Mouse (Mus musculus) kidney, postnatal 0 days (tissue): ENCODE measurements around the gene Fam129a. TPM values are rescaled to one million over a fixed set of nuclear protein-coding genes. Genes with fewer than 3 reads are reported as not detected.

Source experiments
- ATAC-seq: fragments of 200-750 bp; cut with Nextera tagmentation; replicated peaks from 2 replicates; pipeline ENCODE4 v1.8.0; 2017; ENCODE audit warnings: low read depth, moderate number of reproducible peaks, moderate TSS enrichment, moderate library complexity; ENCODE audit not compliant: low FRiP score
- DNase-seq: peaks from one replicate; pipeline ENCODE4 v3.0.0-alpha.2; 2016; ENCODE audit warnings: low spot score
- H3K27ac ChIP-seq: fragments of 300-500 bp; sonication (generic); 2 replicates; pipeline ENCODE4 v1.5.1; 2014; ENCODE audit warnings: mild to moderate bottlenecking
- H3K27me3 ChIP-seq: fragments of 300-500 bp; sonication (generic); 2 replicates; pipeline ENCODE4 v1.6.1; 2014; ENCODE audit warnings: low read length, mixed read lengths; ENCODE audit not compliant: insufficient read depth
- H3K36me3 ChIP-seq: fragments of 300-500 bp; sonication (generic); 2 replicates; pipeline ENCODE4 v1.6.1; 2014; ENCODE audit warnings: low read length, mixed read lengths; ENCODE audit not compliant: insufficient read depth
- H3K4me1 ChIP-seq: fragments of 300-500 bp; sonication (generic); replicated peaks from 2 replicates; pipeline ENCODE4 v1.6.1; 2014; ENCODE audit warnings: antibody characterized with exemption, low read length, mixed read lengths; ENCODE audit not compliant: insufficient read depth
- H3K4me2 ChIP-seq: fragments of 300-500 bp; sonication (generic); 2 replicates; pipeline ENCODE4 v1.6.1; 2014; ENCODE audit warnings: mild to moderate bottlenecking, low read length, moderate library complexity, mixed read lengths
- H3K4me3 ChIP-seq: fragments of 300-500 bp; sonication (generic); replicated peaks from 2 replicates; pipeline ENCODE4 v1.5.1; 2014; ENCODE audit warnings: low read depth, low read length
- H3K9ac ChIP-seq: fragments of 300-500 bp; sonication (generic); 2 replicates; pipeline ENCODE4 v1.6.1; 2014; ENCODE audit warnings: low read depth, low read length
- H3K9me3 ChIP-seq: fragments of 300-500 bp; sonication (generic); replicated peaks from 2 replicates; pipeline ENCODE4 v1.6.1; 2016; ENCODE audit warnings: low read length, inconsistent platforms, mixed read lengths
- CTCF ChIP-seq: IDR thresholded peaks from 2 replicates; pipeline ENCODE4 v1.5.1; 2016; ENCODE audit warnings: antibody characterized with exemption, low read depth, mild to moderate bottlenecking, moderate library complexity
- WGBS: fragments of 180-500 bp; shearing (Covaris S2); extraction: QIAGEN DNeasy Blood & Tissue Kit; methylation state at CpG from one replicate; pipeline ENCODE4 v1.1.7; 2014; 5-methylcytosine and 5-hydroxymethylcytosine counted together
- polyA plus RNA-seq: library from polyadenylated mRNA; unstranded; fragments of >200 nt; fragmentation: Nextera tagmentation; extraction: Ambion mirVana; gene quantifications from 2 replicates; pipeline ENCODE4 v1.2.1, GENCODE M21; 2015

The Fam129a gene
- polyA plus RNA-seq, 1 experiment from 2014 or later = 12.6 TPM

GRCm38 (mm10) chr1:151568682-151569081, 2.3 kb upstream of the Fam129a start:
- no peak overlapping the region for H3K4me3 ChIP-seq
- no peaks in the 10 kb centered on the region for H3K9me3 ChIP-seq
- ATAC-seq = peak; percentile 31; the same call in 1 of the 2 replicates
- no peak overlapping the region for H3K9ac ChIP-seq
- H3K4me2 ChIP-seq = no peak overlapping the region
- no peak for DNase-seq
- H3K27ac ChIP-seq = no peak overlapping the region
- H3K36me3 ChIP-seq = no peaks in the 10 kb centered on the region
- WGBS = 77% methylated on average over 7 of the region's 7 CpGs
- TF ChIP-seq CTCF = no peak
- H3K4me1 ChIP-seq = 0 out of 2 replicates have a peak, but pooled peaks cover 8% of the 10 kb centered on the region
- no peaks in the 10 kb centered on the region for H3K27me3 ChIP-seq

- DNase-seq (no peak), ATAC-seq (no peak)
- 19% methylated on average over 10 of the region's 10 CpGs for WGBS
- Histone ChIP-seq H3K9me3 (no peaks in the 10 kb centered on the region), H3K4me3 (peak overlapping the region; percentile 55), H3K4me2 (peak overlapping the region; percentile 86), H3K27me3 (no peaks in the 10 kb centered on the region), H3K27ac (no peak overlapping the region), H3K36me3 (no peaks in the 10 kb centered on the region), H3K9ac (peak overlapping the region; percentile 53), H3K4me1 (0 out of 2 replicates have a peak, but pooled peaks cover 8% of the 10 kb centered on the region)
- no peak for TF ChIP-seq CTCF
Observed at GRCm38 (mm10) chr1:151571838-151572578, 1.0 kb downstream of the Fam129a start.

GRCm38 (mm10) chr1:151572601-151573320, 1.8 kb downstream of the Fam129a start:
- H3K9me3 ChIP-seq = no peaks in the 10 kb centered on the region
- H3K4me1 ChIP-seq = 0 out of 2 replicates have a peak, but pooled peaks cover 8% of the 10 kb centered on the region
- ATAC-seq (no peak), DNase-seq (peak; percentile 43)
- peak overlapping the region; percentile 86 for H3K4me2 ChIP-seq
- TF ChIP-seq CTCF = no peak
- 74% methylated on average over 7 of the region's 7 CpGs for WGBS
- no peak overlapping the region for H3K9ac ChIP-seq
- no peak overlapping the region for H3K27ac ChIP-seq
- H3K27me3 ChIP-seq = no peaks in the 10 kb centered on the region
- no peaks in the 10 kb centered on the region for H3K36me3 ChIP-seq
- H3K4me3 ChIP-seq = no peak overlapping the region

GRCm38 (mm10) chr1:151580200-151580982, 9.4 kb downstream of the Fam129a start:
- H3K4me1 ChIP-seq = no peaks in the 10 kb centered on the region
- no peaks in the 10 kb centered on the region for H3K9me3 ChIP-seq
- no peak overlapping the region for H3K4me2 ChIP-seq
- WGBS = 75% methylated on average over 8 of the region's 8 CpGs
- H3K27ac ChIP-seq = no peak overlapping the region
- H3K27me3 ChIP-seq = no peaks in the 10 kb centered on the region
- H3K9ac ChIP-seq = no peak overlapping the region
- no peak overlapping the region for H3K4me3 ChIP-seq
- TF ChIP-seq CTCF = no peak
- no peak for ATAC-seq
- no peak for DNase-seq
- no peaks in the 10 kb centered on the region for H3K36me3 ChIP-seq

- no peak overlapping the region for H3K4me3 ChIP-seq
- no peaks in the 10 kb centered on the region for H3K27me3 ChIP-seq
- H3K9me3 ChIP-seq = no peaks in the 10 kb centered on the region
- no peak overlapping the region for H3K9ac ChIP-seq
- no peak overlapping the region for H3K27ac ChIP-seq
- ATAC-seq (no peak), DNase-seq (no peak)
- no peak for TF ChIP-seq CTCF
- H3K36me3 ChIP-seq = no peaks in the 10 kb centered on the region
- no peak overlapping the region for H3K4me2 ChIP-seq
- WGBS = 73% methylated on average over 6 of the region's 6 CpGs
- no peaks in the 10 kb centered on the region for H3K4me1 ChIP-seq
Observed at GRCm38 (mm10) chr1:151581454-151581853, 10.5 kb downstream of the Fam129a start.

GRCm38 (mm10) chr1:151581977-151582376, 11.0 kb downstream of the Fam129a start:
- TF ChIP-seq CTCF = no peak
- DNase-seq (no peak), ATAC-seq (no peak)
- H3K9ac ChIP-seq = no peak overlapping the region
- no peaks in the 10 kb centered on the region for H3K4me1 ChIP-seq
- H3K9me3 ChIP-seq = no peaks in the 10 kb centered on the region
- no peak overlapping the region for H3K4me3 ChIP-seq
- 89% methylated on average over 3 of the region's 4 CpGs for WGBS
- no peaks in the 10 kb centered on the region for H3K27me3 ChIP-seq
- H3K27ac ChIP-seq = no peak overlapping the region
- no peak overlapping the region for H3K4me2 ChIP-seq
- H3K36me3 ChIP-seq = no peaks in the 10 kb centered on the region
